Mouse (Mus musculus) gastrocnemius, postnatal 36 days (tissue): ENCODE results near the gene Lrp1. TPM values are rescaled to one million over a fixed set of nuclear protein-coding genes. Genes with fewer than 3 reads are reported as not detected.
"Not testable (repeated sequence)": the region's sequence is repeated elsewhere in the genome, so short reads cannot be mapped to it uniquely, and the experiment has no call there.

ENCODE experiments used
- DNase-seq, 2 experiments: peaks; one replicate each; pipeline ENCODE4 v3.0.0; 2022
- intact Hi-C: fragments of 180-260 bp; cut with DNase I; formaldehyde crosslinking; loops from one replicate; pipeline ENCODE4 v1.15.1; 2025
- long read RNA-seq, 2 experiments: library from polyadenylated mRNA; stranded (forward); transcript quantifications; one replicate each; pipeline ENCODE4 v2.0.0; 2021
- total RNA-seq, 2 experiments: library from RNA; stranded (reverse); gene quantifications; 2 replicates each; pipeline ENCODE4 v1.2.3; 2021

The Lrp1 gene
- total RNA-seq = 10 to 100 TPM; 48.6 to 49.1 TPM
- long read RNA-seq, experiment 1, partial matches to known transcripts = 5 of 23 reads
- long read RNA-seq, experiment 1, other reads (novel, unspliced or antisense) = 18 of 23 reads
- long read RNA-seq, experiment 2, partial matches to known transcripts = 28 of 30 reads
- long read RNA-seq, experiment 2, other reads (novel, unspliced or antisense) = 2 of 30 reads

GRCm38 (mm10) chr10:127620406-127621190 lies at the start of gene Lrp1:
Gene Lrp1, minus strand, starts transcription at chr10:127621148.
- DNase-seq = no peak
- intact Hi-C loops = loop anchor here (2.0 kb wide), 1 partner anchor 44 kb away; no protein-coding TSS in a partner anchor

DNA sequence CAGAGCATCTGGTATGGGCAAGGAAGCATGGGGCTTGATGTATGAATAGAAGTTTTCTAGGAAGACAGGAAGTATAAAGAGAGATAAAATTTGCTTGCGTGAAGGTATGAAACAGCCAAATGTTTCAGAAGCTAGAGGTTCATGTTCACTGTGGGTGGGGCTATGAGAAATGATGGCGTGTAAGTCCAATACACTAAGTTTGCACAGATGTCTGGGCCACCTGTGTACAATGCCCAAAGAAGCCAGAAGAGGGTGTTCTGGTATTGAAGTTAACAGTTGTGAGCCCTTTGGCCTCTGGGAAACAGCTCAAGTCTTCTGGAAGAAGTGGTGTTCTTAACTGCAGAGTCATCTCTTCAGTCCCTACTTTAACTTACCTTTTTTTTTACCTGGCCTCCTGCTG lies 49.2 kb upstream of the Lrp1 start:
- intact Hi-C loops = loop anchor here (10.0 kb wide), 1 partner anchor 345 kb away; the partner anchor contains the start of gene Prim1

DNA sequence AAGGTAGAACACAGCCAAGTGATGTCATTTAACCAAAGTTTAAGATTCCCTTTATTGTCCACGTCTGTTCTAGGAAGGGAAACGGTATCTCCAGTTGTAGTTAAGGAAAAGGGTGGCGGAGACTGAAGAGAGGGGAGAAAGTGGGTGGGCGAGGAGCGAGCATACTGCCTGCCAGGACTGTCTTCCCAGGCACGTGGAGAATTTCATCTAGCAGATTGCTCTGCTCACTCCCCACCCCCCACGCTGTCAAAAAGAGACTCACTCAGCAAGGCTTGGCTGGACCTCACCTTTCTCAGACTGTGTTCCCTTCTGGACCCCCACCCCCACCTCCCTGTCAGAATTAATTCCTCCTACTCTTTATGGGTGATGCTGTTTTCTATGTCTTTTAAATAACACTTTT lies 48.2 kb upstream of the Lrp1 start:
- intact Hi-C loops = no loop called here
- no peak for DNase-seq

More for the DNA sequence above, 49.2 kb upstream of the Lrp1 start:
- DNase-seq = no peak

DNA sequence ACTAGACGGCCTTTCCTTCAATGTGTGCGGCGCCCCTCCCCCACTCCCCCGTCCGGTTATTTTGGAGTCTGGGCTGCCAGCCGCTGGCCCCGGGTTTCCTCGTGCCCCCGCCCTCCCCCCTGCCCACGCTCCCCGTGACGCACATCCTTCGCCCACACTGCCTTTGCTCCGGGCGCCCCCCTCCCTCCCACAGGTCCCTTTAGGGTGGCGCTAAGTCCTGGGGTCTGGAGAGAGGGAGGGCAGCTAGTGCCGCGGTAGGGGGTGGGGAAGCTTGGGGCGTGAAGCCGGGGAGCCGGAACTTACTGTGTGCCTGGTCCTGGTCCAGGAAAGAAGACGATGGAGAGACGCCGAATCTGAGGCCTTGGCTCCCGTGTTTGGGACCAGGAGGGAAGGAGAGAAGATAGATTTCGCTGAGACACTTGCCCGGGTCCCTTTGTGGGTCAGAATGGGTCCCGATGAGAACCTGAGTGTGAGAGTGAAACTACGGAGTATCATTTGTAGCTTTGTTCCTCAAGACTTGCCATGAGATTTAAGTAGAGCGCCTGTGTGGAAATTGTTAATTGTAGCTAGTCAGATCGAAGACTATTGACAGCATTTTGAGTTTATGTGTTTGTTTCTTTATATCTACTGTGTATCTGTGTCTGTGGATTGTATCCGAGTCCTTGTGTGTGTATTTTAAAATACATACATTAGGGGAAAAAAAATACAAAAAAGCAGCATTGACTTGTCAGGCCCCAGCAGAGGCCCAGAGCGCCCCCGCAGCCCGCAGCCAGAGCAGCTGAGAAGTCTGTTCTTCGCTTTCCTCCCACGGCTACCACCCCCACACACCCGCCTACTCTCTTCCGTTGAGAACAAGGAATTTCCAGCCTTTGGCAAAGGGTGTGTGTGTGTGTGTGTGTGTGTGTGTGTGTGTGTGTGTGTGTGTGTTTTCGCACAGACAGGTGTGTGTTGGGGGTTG lies 47.4 kb upstream of the Lrp1 start, which contains the start of gene Nab2:
TSS of gene Nab2 (minus strand) at position 476 of the 958 bp plus-strand sequence.
- intact Hi-C loops = no loop called here

DNA sequence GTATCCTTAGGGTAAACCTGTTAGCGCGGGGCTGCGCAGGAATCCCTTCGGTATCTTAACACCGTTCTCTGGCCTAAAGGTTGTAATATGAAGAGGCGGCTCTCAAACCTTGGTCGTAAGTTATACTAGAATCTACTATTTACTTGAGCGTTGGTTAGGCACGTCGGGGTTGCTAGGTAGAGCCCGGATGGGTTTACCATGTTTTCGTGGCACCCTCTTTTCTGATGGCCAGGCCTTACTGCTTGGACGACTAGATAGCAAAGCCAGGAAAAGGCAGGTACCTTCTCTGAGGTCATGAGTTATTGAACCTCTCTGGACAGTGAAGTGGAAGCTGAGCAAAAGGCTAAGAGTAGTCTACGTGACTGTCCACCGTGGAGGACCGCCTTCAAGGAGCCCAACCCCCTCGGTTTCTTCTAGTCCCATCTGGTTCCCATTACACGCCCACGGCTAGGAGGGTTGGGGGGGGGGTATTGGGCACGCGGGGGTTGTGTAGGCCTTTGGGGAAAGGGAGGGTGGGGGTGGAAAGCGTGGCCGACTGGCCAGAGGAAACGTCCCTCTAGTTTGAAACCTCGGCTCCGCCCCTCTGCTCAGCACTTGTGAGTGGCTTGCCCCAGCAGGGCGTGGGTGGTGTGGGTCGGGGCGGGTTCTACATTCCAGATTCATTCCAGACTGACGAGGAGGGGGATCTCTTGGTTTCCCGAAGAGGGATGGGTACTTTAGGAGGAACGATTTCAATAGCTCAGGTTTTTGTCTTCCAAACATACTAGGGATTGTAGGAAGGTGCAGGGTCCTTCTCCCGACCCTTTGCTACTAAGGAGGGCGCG lies 46.5 kb upstream of the Lrp1 start:
- peak; percentile 74 to 90 for DNase-seq
- intact Hi-C loops = no loop called here

More for the DNA sequence above, 47.4 kb upstream of the Lrp1 start, which contains the start of gene Nab2:
- DNase-seq = peak; percentile 75 to 82

- intact Hi-C loops = no loop called here
- peak; percentile 75 to 86 for DNase-seq
Measured at GRCm38 (mm10) chr10:127666501-127667268, 45.7 kb upstream of the Lrp1 start, which contains the start of gene Nemp1. Gene Nemp1, plus strand, starts transcription at chr10:127666901.

DNA sequence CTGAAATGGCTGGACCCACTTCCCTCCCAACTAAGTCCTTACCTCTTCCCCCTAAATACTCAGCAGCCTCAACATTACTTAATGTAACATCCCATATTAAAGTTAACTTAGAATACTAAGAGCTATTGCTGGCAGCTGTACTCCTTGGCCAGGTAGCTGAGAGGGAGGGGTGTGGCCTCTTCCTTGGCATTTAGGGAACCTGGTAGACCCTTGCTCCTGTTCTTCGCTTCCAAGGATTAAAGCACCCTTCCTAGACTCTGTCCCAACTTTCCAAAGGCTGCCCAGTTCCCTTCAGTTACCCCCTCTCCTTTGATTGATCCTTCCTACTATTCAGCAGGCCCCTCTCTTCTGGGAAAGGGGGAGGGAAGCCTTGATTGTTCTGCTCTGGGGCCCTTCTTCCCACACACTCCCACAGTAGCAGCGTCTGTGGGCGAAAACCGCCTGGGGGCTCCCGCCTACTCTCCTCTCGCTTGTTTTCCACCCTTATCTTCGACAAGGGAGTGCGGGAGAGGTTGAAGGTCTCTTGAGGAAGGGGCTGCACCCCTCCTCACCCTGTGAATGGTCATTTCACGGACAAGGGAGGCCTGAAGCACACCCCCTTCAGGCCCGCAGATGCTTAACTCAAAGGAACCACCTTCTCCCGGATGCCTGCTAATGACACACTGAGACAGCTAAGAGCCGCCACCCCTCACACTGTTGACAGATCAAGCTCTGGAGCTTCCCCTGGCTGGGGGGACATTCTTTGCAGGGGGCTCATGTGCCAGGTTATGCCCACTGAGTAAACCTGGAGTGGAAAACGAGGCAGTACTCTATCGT lies 44.6 kb upstream of the Lrp1 start:
- DNase-seq = no peak
- intact Hi-C loops = no loop called here

DNA sequence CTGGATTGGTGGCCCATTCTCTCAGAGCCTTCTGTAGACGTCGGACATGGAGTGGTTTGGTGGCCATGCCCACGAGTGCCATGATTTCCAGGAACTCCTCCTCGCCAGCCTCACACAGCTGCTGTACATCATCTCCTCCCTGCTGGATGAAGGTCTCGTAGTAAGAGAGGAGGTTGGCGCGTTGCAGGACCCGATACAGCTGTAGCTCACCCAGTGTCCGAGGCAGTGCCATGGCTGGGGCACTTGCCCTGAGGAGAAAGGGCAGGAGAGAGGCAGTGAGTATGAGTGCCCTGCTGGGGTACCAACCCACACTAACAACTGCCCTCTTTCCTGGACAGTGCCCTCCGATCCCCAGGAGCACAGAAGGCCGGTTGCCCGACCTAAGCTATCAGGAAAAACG lies 43.9 kb upstream of the Lrp1 start:
- intact Hi-C loops = no loop called here

DNA sequence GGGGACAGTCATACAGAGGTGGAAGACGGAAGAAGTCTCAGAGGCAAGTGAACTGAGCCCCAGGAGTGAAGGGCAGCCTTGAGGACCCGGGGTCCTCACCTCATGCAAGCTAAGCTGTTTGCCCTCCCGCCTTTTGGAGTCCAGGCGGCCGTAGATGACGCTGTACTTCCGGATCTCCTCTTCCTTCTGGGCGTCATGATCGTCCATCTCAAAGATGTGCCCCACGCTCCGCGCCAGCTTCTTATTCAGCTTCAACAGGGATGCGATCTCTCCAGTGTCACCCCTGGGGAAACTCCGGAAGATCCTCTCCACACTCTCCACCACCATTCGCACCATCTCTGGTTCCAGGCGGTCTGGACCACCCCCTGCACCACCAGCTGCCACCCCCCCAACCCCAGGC lies 43.2 kb upstream of the Lrp1 start:
- intact Hi-C loops = no loop called here

More for the DNA sequence above, 43.9 kb upstream of the Lrp1 start:
- DNase-seq = no peak

DNA sequence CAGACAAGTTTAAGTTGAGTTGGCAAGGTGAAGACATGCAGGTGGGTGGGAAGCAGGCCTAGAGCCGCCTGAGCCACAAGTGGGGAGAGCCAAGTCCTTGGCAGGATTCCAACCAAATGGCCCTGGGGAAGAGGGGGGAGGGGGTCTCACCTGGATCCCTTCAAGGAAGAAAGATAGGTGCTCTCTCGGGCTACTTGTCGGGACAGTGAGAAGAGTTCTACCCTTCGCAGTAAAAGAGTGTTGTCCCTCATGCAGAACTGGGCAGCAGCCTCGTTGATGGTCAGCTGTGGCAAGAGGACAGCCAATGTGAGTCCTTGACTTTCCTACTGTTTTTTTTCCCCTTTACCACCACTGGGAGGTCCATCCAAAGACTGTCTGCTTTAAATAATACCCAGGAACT lies 42.6 kb upstream of the Lrp1 start:
- DNase-seq = no peak
- intact Hi-C loops = loop anchor here (2.0 kb wide), 1 partner anchor 21 kb away; the partner anchor contains the start of gene Stat6

More for the DNA sequence above, 43.2 kb upstream of the Lrp1 start:
- DNase-seq = no peak

GRCm38 (mm10) chr10:127662666-127663253 lies 41.8 kb upstream of the Lrp1 start:
- DNase-seq = no peak
- intact Hi-C loops = loop anchor here (2.0 kb wide), 1 partner anchor 20 kb away; the partner anchor contains the start of gene Stat6

DNA sequence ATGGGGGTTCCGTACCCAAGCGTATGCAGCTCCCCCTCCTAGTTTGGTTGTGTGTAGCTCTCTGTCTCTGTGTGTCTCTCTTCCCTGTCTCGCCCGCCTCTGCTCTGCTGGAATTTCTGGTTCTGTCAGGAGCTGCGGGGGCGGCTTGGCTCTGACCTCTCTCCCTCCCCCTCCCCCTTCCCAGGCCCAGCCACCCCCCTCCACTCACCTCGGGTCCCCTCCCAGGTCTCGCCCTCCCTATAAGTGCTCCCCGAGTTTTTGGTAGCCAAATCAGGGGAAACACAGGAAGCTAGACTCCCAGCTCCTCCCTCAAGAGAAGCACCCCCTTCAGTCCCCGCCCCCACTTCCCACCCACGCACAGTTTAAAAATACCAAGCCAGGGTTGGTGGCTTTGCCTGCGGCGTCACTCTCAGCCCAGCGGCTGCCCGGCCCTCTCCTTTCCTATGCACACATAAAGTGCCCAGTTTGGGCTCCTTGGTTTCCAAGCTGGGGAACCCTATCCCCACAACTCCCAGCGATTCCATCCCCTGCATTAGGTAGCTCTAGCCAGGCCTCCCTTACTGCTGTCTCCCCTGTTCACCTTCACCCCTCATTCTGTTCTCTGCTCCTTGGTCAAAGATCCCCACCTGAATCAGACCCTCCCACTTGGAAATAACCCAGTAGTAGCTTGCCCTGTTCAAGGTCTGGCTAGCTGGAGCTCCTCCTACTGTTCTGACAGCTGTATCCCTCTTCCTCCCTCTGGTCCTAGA lies 41.1 kb upstream of the Lrp1 start:
- intact Hi-C loops = loop anchor here (2.0 kb wide), 1 partner anchor 19 kb away; the partner anchor contains the start of gene Stat6
- DNase-seq = peak in 1 of 2 experiments; percentile 49

GRCm38 (mm10) chr10:127661291-127661914 lies 40.5 kb upstream of the Lrp1 start:
- intact Hi-C loops = no loop called here
- DNase-seq = no peak

GRCm38 (mm10) chr10:127659551-127659950 lies 38.6 kb upstream of the Lrp1 start:
- DNase-seq = no peak
- intact Hi-C loops = no loop called here

- intact Hi-C loops = no loop called here
- no peak for DNase-seq
Measured at GRCm38 (mm10) chr10:127658076-127658475, 37.1 kb upstream of the Lrp1 start.

GRCm38 (mm10) chr10:127657617-127658016 lies 36.7 kb upstream of the Lrp1 start:
- DNase-seq = not testable (repeated sequence)

More at GRCm38 (mm10) chr10:127657617-127658016, 36.7 kb upstream of the Lrp1 start:
- intact Hi-C loops = not testable (repeated sequence)
